Mouse (Mus musculus) liver, embryonic 11.5 days (tissue): ENCODE measurements around the gene Prm3. TPM values are rescaled to one million over a fixed set of nuclear protein-coding genes. Genes with fewer than 3 reads are reported as not detected.
A peak's percentile ranks its signal among the peaks of the same experiment; 100 is the strongest.

Experiments used
- ATAC-seq: fragments of 200-750 bp; cut with Nextera tagmentation; replicated peaks from 2 replicates; pipeline ENCODE4 v1.8.0; 2017; ENCODE audit warnings: moderate number of reproducible peaks, mild to moderate bottlenecking, moderate TSS enrichment, moderate library complexity; ENCODE audit not compliant: low FRiP score
- DNase-seq: peaks from one replicate; pipeline ENCODE4 v3.0.0-alpha.2; 2017; ENCODE audit warnings: low spot score
- H3K27ac ChIP-seq: fragments of 300-500 bp; sonication (generic); 2 replicates; pipeline ENCODE4 v1.5.1; 2014; ENCODE audit warnings: mild to moderate bottlenecking, low read depth, low read length, control low read depth
- H3K27me3 ChIP-seq: fragments of 300-500 bp; sonication (generic); replicated peaks from 2 replicates; pipeline ENCODE4 v1.6.1; 2014; ENCODE audit warnings: low read length, mixed read lengths; ENCODE audit not compliant: control insufficient read depth, insufficient read depth
- H3K36me3 ChIP-seq: fragments of 300-500 bp; sonication (generic); 2 replicates; pipeline ENCODE4 v1.6.1; 2014; ENCODE audit warnings: mild to moderate bottlenecking, low read length, moderate library complexity, mixed read lengths; ENCODE audit not compliant: control insufficient read depth, insufficient read depth
- H3K4me1 ChIP-seq: fragments of 300-500 bp; sonication (generic); replicated peaks from 2 replicates; pipeline ENCODE4 v1.6.1; 2014; ENCODE audit warnings: low read length, mixed read lengths; ENCODE audit not compliant: control insufficient read depth, insufficient read depth
- H3K4me2 ChIP-seq: fragments of 300-500 bp; sonication (generic); 2 replicates; pipeline ENCODE4 v1.6.1; 2014; ENCODE audit warnings: mild to moderate bottlenecking, control low read depth, moderate library complexity
- H3K4me3 ChIP-seq: fragments of 300-500 bp; sonication (generic); 2 replicates; pipeline ENCODE4 v1.5.1; 2014; ENCODE audit warnings: low read depth, low read length, control low read depth
- H3K9ac ChIP-seq: fragments of 300-500 bp; sonication (generic); 2 replicates; pipeline ENCODE4 v1.6.1; 2014; ENCODE audit warnings: low read depth, low read length, control low read depth
- H3K9me3 ChIP-seq: fragments of 300-500 bp; sonication (generic); 2 replicates; pipeline ENCODE4 v1.6.1; 2016; ENCODE audit warnings: low read length, inconsistent platforms, mixed read lengths; ENCODE audit not compliant: control insufficient read depth
- WGBS: fragments of 180-500 bp; shearing (Covaris S2); extraction: QIAGEN DNeasy Blood & Tissue Kit; methylation state at CpG from one replicate; pipeline ENCODE4 v1.1.7; 2014; 5-methylcytosine and 5-hydroxymethylcytosine counted together
- polyA plus RNA-seq: library from polyadenylated mRNA; unstranded; fragments of >200 nt; fragmentation: Nextera tagmentation; extraction: Ambion mirVana; gene quantifications from 2 replicates; pipeline ENCODE4 v1.2.1, GENCODE M21; 2014

The Prm3 gene
- polyA plus RNA-seq, 1 experiment from 2014 or later, result not detected

DNA sequence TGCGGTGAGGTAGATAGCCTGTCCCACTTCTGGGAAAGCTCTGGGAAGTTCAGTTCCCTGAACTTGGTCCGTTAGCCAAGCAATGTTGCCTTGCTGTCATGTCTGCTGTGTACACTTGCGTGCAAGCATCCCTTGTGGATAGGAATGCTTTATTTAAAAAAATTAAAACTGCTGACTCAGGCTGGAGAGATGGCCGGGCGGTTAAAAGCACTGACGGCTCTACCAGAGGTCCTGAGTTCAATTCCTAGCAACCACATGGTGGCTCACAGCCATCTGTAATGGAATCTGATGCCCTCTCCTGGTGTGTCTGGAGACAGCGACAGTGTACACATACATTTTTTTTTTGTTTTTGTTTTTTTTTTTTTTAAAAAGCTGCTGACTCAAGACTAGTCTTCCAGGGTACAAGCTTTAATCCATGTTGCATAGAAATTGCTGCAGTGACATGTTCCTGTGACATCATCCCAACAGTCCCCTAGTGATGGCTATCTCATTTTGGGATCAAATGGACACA, 3.1 kb downstream of the Prm3 start:
- no peak overlapping the region for H3K4me2 ChIP-seq
- H3K4me1 ChIP-seq, result peaks cover 18% of the 10 kb centered on the region
- no peaks in the 10 kb centered on the region for H3K9me3 ChIP-seq
- no peak overlapping the region for H3K27ac ChIP-seq
- no peak for DNase-seq
- ATAC-seq, result no peak
- no peak overlapping the region for H3K4me3 ChIP-seq
- H3K9ac ChIP-seq, result no peak overlapping the region
- H3K36me3 ChIP-seq, result no peaks in the 10 kb centered on the region
- H3K27me3 ChIP-seq, result peaks cover 28% of the 10 kb centered on the region
- WGBS, result 70% methylated on average over 7 of the region's 7 CpGs

DNA sequence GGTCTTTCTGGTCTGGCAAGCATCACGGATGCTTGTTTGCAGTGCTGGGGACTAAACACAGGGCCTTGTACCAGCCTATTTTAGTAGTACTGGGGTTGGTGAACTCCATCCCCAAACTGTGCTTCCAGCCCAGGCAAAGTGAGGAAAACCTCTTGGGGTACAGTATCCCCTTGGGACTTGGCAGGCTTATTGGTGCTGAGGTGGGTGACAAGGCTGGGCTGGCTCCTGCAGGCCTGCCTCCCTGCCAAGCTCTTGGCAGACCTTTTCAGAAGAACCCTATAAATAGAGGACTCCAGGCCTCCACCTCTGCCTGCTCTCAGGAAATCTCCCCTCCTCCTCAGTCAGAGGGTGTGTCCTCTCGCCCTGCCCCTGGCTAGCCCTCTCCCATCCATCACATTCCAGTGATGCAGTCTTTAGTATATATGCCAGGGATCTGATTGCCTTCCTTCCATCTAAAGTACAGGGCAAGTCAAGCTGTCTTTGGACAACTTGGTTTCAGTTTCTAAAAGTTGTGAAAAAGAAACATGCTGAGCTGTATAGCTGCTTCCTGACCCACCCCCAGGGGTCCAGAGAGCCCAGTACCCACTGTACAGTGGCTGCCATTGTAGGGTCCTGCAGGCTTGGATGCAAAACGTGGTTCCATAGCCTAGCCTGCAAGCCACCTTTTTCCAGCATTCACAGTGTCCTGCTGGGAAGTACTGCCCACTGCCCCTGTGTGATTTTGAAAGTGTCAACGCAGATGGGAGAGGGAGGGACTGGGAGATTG, 3.7 kb downstream of the Prm3 start:
- no peak overlapping the region for H3K27ac ChIP-seq
- H3K4me3 ChIP-seq, result no peak overlapping the region; the same call in 1 of the 2 replicates
- no peaks in the 10 kb centered on the region for H3K36me3 ChIP-seq
- no peak overlapping the region for H3K9ac ChIP-seq
- 56% methylated on average over 4 of the region's 4 CpGs for WGBS
- H3K9me3 ChIP-seq, result no peaks in the 10 kb centered on the region
- DNase-seq (no peak), ATAC-seq (no peak)
- peak overlapping the region; percentile 100 for H3K4me2 ChIP-seq
- H3K27me3 ChIP-seq, result peaks cover 31% of the 10 kb centered on the region
- H3K4me1 ChIP-seq, result peaks cover 22% of the 10 kb centered on the region

DNA sequence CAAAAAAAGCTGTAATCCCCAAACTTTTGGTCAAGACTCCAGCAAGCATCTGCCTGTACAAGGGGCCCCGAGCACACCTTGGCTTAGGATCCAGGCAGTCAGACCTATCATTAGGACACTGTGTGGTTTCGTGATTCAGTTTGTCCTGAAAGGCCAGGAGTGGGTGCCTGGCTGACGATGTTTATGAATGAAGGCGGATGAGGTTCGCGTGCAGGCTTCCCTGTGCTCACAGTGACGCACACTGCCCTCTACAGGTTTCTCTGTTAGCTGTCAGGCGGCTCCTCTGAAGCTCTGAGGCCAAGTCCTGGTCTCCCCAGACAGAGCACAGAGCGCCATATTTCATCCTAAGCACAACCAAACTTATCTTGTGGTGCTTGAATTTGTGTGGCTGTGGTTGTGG, 4.4 kb downstream of the Prm3 start:
- Histone ChIP-seq H3K9ac (peak overlapping the region; percentile 72), H3K27ac (peak overlapping the region; percentile 92), H3K36me3 (no peaks in the 10 kb centered on the region), H3K4me3 (peak overlapping the region; percentile 65), H3K4me1 (peaks cover 22% of the 10 kb centered on the region), H3K4me2 (peak overlapping the region; percentile 100), H3K27me3 (peaks cover 31% of the 10 kb centered on the region), H3K9me3 (no peaks in the 10 kb centered on the region)
- DNase-seq, result peak; percentile 75
- peak; percentile 52 for ATAC-seq
- WGBS, result 1% methylated on average over 9 of the region's 9 CpGs

DNA sequence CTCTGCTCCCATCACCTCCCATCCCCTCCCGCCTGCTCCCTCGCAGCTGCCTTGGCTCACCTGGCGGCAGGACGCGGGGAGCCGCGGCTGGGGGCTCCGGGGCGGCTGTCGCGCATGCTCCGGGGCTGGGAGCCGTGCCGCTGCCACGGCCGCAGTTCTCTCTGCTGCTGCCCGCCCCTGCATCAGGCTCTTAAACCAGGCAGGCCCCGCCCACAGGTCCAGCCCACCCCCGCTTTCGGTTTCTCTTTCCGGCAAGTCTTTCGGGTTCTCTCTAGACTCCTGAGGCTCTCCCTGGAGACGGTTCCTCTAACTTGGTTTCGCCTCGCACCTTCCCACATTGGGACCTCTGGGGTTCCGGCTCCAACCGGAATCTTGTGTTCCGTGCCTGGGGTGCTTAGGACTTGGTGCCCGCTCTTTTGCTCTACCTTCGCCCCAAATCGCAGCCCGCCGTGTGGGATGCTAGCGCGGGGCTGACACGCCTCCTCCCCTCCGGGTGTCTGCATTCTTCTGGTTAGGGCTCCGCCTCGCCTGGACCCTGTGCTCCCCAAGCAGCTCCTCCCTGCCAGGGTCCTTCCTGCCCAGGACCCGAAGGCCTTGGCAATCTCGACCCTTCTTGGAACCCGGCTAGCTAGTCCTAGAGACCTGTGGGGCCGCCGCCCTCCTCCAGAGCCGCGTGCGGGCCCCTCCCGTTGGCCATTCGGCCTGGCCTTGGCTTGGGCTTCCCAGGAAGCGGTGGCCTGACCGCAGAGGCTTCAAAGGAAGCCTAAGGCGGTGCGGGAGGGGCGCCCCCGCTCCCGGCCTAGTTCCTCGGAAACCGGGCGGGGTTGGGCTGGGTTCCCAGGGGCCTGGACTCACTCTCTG, 5.1 kb downstream of the Prm3 start, which contains the start of gene Socs1:
TSS of gene Socs1 (minus strand) at position 166 of the 861 bp plus-strand sequence.
- Histone ChIP-seq H3K4me3 (peak within 1 kb of the TSS; percentile 65), H3K9me3 (no peaks in the 10 kb centered on the region), H3K4me1 (peaks cover 22% of the 10 kb centered on the region), H3K9ac (peak within 1 kb of the TSS; percentile 72), H3K36me3 (no peaks in the 10 kb centered on the region), H3K27me3 (peaks cover 31% of the 10 kb centered on the region), H3K4me2 (peak within 1 kb of the TSS; percentile 100), H3K27ac (peak within 1 kb of the TSS; percentile 92)
- WGBS, result 0% methylated on average over 59 of the region's 59 CpGs
- peak; percentile 90 for DNase-seq
- peak; percentile 80 for ATAC-seq

DNA sequence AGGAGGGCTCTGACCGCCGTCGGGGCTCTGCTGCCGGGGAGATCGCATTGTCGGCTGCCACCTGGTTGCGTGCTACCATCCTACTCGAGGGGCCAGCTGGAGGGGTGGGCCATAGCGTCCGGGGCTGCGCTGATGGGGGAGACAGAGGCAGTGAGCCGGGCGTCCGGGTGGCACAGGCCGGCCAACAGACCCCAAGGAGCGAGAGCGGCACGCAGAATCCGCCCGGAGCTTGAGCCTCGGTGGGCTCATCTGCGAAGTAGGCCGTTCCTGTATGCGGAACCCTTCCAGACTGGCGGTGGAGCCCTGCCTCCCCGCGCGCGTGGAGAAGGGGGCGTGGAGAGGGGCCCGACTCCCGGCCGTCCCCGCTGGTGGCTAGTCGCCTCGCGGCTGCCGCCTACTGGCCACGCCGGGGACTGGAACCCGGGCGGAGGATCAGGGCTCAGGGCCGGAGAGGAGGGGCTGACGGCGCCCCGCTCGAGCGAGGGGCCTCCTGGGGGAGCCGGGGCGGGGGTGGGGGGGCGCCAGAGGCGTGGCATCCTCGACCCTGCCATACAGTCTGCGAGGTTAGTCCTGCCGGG, 5.8 kb downstream of the Prm3 start:
- DNase-seq (peak; percentile 94), ATAC-seq (peak; percentile 77)
- Histone ChIP-seq H3K27me3 (peaks cover 29% of the 10 kb centered on the region), H3K4me1 (peaks cover 22% of the 10 kb centered on the region), H3K4me2 (peak overlapping the region; percentile 100), H3K36me3 (no peaks in the 10 kb centered on the region), H3K4me3 (peak overlapping the region; percentile 65), H3K9me3 (no peaks in the 10 kb centered on the region), H3K9ac (peak overlapping the region; percentile 72), H3K27ac (peak overlapping the region; percentile 92; the same call in 1 of the 2 replicates)
- under 1% methylated on average over 47 of the region's 55 CpGs for WGBS

DNA sequence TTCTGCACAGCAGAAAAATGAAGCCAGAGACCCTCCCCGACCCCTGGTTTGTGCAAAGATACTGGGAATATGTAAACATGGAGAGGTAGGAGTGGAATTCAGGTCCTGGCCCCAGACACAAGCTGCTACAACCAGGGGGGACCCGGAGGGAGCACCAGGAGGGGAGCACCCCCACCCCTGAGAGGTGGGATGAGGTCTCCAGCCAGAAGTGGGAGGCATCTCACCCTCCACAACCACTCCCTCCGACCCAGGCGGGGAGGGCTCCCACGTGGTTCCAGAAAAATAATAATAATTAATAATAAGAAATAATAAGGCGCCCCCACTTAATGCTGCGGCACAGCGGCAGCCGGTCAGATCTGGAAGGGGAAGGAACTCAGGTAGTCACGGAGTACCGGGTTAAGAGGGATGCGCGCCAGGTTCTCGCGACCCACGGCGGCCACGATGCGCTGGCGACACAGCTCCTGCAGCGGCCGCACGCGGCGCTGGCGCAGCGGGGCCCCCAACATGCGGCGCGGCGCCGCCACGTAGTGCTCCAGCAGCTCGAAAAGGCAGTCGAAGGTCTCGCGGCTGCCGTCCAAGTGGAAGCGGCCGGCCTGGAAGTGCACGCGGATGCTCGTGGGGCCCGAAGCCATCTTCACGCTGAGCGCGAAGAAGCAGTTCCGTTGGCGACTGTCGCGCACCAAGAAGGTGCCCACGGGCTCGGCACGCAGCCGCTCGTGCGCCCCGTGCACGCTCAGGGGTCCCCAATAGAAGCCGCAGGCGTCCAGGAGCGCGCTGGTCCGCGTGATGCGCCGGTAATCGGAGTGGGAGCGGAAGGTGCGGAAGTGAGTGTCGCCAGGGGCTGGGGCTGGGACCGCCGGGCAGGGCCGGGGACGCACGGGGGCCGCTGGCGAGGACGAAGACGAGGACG, 6.6 kb downstream of the Prm3 start:
- Histone ChIP-seq H3K9ac (peak overlapping the region; percentile 62), H3K4me1 (peaks cover 22% of the 10 kb centered on the region), H3K36me3 (no peaks in the 10 kb centered on the region), H3K27ac (no peak overlapping the region), H3K27me3 (peaks cover 27% of the 10 kb centered on the region), H3K4me3 (peak overlapping the region; percentile 65), H3K4me2 (peak overlapping the region; percentile 100), H3K9me3 (no peaks in the 10 kb centered on the region)
- 3% methylated on average over 81 of the region's 81 CpGs for WGBS
- DNase-seq (no peak), ATAC-seq (no peak)

DNA sequence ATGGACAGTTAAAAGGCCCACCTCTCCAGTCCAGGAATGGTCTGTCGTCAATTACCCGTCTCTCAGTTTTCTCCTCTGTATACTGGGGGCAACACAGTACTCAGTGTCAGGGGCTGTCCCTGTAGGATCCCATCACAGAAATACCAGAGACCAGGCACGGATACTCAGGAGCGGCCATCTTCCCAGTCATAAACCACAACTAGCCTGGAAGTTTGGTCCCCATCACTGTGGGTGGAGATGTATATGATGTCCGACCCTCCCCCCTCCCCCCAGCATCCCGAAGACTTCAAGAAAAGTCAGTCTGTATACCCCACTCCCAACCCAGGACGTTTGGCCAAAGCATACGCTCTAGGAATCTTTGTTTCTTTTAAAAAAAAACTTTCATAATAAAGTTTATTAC, 7.3 kb downstream of the Prm3 start:
- Histone ChIP-seq H3K4me1 (peaks cover 22% of the 10 kb centered on the region), H3K9ac (no peak overlapping the region)
- 47% methylated on average over 8 of the region's 8 CpGs for WGBS

DNA sequence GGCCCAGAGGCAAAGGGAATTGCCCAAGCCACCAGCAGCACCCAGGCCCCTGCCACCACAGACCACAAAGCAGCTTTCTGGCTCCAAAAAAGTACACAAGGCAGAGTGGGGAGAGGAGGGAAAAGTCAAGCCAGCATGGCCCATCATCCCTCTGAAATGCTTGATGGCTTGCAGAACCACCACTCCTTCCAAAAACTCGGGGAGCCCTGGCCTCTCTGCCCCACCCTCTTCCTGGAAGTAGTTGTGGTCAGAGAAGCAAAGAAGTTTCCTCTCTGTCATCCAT, 7.6 kb downstream of the Prm3 start:
- ATAC-seq (no peak), DNase-seq (no peak)
- Histone ChIP-seq H3K4me3 (no peak overlapping the region), H3K4me2 (peak overlapping the region; percentile 100), H3K4me1 (peaks cover 22% of the 10 kb centered on the region), H3K9ac (no peak overlapping the region), H3K36me3 (no peaks in the 10 kb centered on the region), H3K27ac (no peak overlapping the region), H3K9me3 (no peaks in the 10 kb centered on the region), H3K27me3 (peaks cover 27% of the 10 kb centered on the region)
- 20% methylated on average over 1 of the region's 1 CpGs for WGBS

More for the DNA sequence above, 7.3 kb downstream of the Prm3 start:
- ATAC-seq (no peak), DNase-seq (no peak)
- peaks cover 27% of the 10 kb centered on the region for H3K27me3 ChIP-seq
- H3K4me3 ChIP-seq, result peak overlapping the region; percentile 65
- H3K27ac ChIP-seq, result no peak overlapping the region
- peak overlapping the region; percentile 100 for H3K4me2 ChIP-seq
- no peaks in the 10 kb centered on the region for H3K36me3 ChIP-seq
- H3K9me3 ChIP-seq, result no peaks in the 10 kb centered on the region
